Mouse (Mus musculus): ENCODE results near the gene Pde4a. TPM values are rescaled to one million over a fixed set of nuclear protein-coding genes. Genes with fewer than 3 reads are reported as not detected.

Gene Pde4a
- total RNA-seq, 2 experiments from 2014 or later = 88.9 to 94.4 TPM

- intact Hi-C loops (cut with DNase I) = no loop called here
- DNase-seq (ENCODE audit: low spot score in 2 of 2) = no peak
These were observed 20.1 kb upstream of the Pde4a start for GRCm38 (mm10) chr9:21145431-21145830.

- intact Hi-C loops (cut with DNase I) = no loop called here
- no peak for DNase-seq (ENCODE audit: low spot score in 2 of 2)
These were observed 18.8 kb upstream of the Pde4a start for GRCm38 (mm10) chr9:21146722-21147121.

DNA sequence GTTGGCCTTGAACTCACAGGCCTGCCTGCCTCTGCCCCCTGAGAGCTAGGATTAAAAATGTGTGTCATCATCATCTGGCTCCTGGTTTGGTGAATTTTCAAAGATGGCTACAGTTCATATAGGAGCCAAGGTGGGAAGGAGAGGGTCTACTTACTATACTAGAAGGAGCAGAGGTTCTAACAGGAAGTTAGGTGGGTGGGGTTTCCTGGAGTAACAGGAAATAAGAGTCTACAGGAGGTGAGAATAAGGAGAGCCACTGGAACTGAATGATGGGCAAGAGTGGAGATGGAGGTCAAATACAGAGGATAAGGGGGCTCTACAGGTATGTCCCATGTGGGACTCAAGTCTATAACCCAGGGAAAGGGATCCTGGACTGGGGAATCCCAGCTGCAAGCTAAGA, 17.1 kb upstream of the Pde4a start:
- intact Hi-C loops (cut with DNase I) = no loop called here
- no peak for DNase-seq (ENCODE audit: low spot score in 2 of 2)

DNA sequence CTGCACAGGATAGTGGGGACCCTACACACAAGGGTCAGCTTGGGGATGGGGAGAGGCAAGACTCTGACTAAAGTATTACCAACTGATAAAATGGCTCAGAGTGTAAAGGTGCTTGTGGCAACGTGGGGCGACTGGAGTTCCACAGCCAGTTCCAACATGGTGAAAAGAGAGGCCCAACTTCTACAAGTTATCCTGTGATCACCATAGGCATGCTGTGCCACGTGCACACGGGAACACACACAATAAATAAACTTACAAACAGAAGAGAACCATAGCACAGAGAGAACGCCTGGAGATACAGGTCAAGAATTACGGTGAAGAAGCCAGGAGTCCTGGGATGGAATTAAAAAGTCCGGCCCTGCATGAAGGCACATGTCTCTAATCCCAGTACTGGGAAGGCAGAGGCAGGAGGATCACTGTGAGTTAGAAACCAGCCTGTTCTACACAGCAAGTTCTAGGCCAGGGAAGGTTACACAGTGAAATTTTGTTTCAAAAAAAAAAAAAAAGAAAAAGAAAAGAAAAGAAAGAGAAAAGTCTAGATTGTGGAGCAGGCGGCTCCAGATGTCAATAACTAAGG, 16.3 kb upstream of the Pde4a start:
- intact Hi-C loops (cut with DNase I) = no loop called here
- no peak for DNase-seq (ENCODE audit: low spot score in 2 of 2)

- DNase-seq (ENCODE audit: low spot score in 2 of 2) = peak; percentile 93 to 95
- intact Hi-C loops (cut with DNase I) = loop anchor here (5.0 kb wide), 1 partner anchor 72 kb away; no protein-coding TSS in a partner anchor
These were observed 15.7 kb upstream of the Pde4a start, which contains the start of gene Cdc37 for GRCm38 (mm10) chr9:21149654-21150419. Gene Cdc37 (minus strand): TSS chr9:21149982.

GRCm38 (mm10) chr9:21152715-21153114, 12.8 kb upstream of the Pde4a start:
- intact Hi-C loops (cut with DNase I) = loop anchor here (1.0 to 5.0 kb wide), 2 partner anchors 16 to 70 kb away; no protein-coding TSS in a partner anchor
- DNase-seq (ENCODE audit: low spot score in 2 of 2) = peak; percentile 71 to 90

DNA sequence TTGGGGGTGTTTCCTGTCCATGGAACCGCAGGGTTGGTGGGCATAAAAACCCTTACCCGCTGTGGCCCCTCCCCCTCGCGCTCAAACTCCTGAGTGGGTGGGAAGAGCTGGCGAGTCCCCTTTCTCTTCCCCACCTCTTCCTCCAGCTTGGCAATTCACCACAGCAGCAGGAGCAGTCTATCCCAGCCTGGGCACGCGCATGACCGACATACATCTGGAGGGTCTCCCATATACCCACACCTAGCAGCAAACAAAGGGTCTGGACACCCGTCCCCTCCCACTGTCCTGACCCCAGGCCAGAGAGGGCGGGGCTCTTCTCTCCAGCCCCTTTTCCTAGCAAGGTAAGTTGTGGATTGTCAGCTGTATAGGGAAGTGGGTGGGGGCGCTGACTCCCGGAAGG, 12.2 kb upstream of the Pde4a start:
- peak in 1 of 2 experiments; percentile 25 for DNase-seq (ENCODE audit: low spot score in 2 of 2)
- intact Hi-C loops (cut with DNase I) = loop anchor here (5.0 kb wide), 1 partner anchor 69 kb away; no protein-coding TSS in a partner anchor

GRCm38 (mm10) chr9:21153833-21154232, 11.7 kb upstream of the Pde4a start:
- intact Hi-C loops (cut with DNase I) = loop anchor here (5.0 kb wide), 1 partner anchor 68 kb away; no protein-coding TSS in a partner anchor
- peak in 1 of 2 experiments; percentile 66 for DNase-seq (ENCODE audit: low spot score in 2 of 2)

DNA sequence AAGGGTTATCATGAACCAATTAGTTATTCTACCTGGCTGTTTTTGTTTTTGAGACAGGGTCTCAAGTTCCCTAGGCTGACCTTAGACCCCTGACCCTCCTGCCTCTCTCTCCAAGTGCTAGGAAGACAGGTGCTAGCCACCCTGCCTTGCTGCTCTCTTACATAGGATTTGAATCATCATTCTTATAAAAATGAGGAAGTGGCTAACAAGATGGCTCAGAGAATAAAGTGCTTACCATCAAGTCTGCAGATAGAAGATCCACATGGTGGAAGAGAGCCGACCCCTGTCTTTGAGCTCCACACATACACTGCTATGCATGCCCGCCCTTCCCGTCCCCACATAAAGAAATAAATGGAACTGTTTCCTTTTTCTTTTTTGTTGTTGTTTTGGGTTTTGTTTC, 10.7 kb upstream of the Pde4a start:
- DNase-seq (ENCODE audit: low spot score in 2 of 2) = no peak
- intact Hi-C loops (cut with DNase I) = loop anchor here (5.0 kb wide), 1 partner anchor 68 kb away; no protein-coding TSS in a partner anchor

- intact Hi-C loops (cut with DNase I) = no loop called here
- DNase-seq (ENCODE audit: low spot score in 2 of 2) = peak; percentile 93 to 98
These were observed 4.2 kb upstream of the Pde4a start for GRCm38 (mm10) chr9:21161209-21161909.

- peak in 1 of 2 experiments; percentile 62 for DNase-seq (ENCODE audit: low spot score in 2 of 2)
- intact Hi-C loops (cut with DNase I) = loop anchor here (2.0 kb wide), 1 partner anchor 31 kb away; no protein-coding TSS in a partner anchor
These were observed 2.1 kb upstream of the Pde4a start for GRCm38 (mm10) chr9:21163086-21164050.

DNA sequence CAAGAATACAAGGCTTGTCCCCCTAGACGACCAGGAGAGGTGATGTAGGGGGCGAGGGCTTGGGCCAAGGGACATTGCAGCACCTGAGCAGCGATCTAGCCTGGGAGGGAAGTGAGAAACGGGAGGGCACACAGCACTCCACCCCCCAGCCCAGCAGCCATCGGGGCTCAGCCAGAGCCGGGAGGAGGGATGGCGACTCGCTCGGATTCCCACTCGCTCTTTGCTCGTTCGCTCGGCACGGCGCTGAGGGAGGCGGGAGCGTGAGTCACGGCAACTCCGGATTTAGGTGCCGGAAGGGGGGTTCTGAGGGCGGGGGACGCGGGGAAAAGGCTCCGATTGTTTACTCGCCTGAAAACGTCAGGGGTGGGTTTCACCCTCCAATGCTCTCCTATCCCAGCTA, 1.4 kb upstream of the Pde4a start:
- intact Hi-C loops (cut with DNase I) = loop anchor here (2.0 kb wide), 1 partner anchor 31 kb away; no protein-coding TSS in a partner anchor
- DNase-seq (ENCODE audit: low spot score in 2 of 2) = peak; percentile 71 to 88

DNA sequence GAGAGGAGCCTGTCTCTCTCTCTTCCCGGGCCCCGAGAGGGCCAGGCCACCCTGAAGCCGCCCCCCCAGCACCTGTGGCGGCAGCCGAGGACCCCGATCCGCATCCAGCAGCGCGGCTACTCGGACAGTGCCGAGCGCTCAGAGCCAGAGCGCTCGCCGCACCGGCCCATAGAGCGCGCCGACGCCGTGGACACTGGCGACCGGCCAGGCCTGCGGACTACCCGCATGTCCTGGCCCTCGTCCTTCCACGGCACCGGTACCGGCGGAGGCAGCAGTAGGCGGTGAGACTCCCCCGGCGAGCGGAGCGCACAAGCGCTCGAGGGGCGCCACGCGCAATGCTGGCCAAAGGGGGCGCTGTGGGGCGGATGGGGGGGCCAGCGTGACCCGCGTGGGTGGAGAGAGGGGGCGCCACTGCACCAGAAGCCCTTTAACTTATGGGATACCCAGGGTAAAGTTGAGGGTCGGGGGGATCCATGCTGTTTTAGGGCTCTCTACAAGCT, 488 bp downstream of the Pde4a start:
- peak; percentile 48 to 52 for DNase-seq (ENCODE audit: low spot score in 2 of 2)
- intact Hi-C loops (cut with DNase I) = loop anchor here (2.0 to 5.0 kb wide), 2 partner anchors 29 to 71 kb away; partner anchors contain the start of gene Keap1

DNA sequence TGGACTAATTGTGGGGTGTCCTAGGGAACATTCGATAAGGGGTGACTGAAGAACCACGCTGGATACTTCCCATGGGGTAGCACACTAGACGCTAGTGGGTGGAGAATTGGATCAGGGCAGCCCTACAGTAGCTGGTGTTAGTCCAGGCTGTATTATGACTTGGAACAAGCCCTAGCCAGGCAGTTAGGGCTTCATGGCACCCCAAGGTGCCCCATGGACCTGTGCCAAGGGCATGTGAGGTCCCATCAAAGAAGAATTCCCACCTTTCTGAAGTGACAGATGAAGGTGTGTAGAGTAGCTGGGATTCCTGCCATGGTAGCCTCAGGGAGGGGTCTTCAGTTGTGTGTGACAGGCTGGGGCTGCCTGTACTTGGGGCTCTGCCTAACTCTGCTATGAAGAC, 1.0 kb downstream of the Pde4a start:
- intact Hi-C loops (cut with DNase I) = loop anchor here (5.0 kb wide), 1 partner anchor 71 kb away; the partner anchor contains the start of gene Keap1
- no peak for DNase-seq (ENCODE audit: low spot score in 2 of 2)

DNA sequence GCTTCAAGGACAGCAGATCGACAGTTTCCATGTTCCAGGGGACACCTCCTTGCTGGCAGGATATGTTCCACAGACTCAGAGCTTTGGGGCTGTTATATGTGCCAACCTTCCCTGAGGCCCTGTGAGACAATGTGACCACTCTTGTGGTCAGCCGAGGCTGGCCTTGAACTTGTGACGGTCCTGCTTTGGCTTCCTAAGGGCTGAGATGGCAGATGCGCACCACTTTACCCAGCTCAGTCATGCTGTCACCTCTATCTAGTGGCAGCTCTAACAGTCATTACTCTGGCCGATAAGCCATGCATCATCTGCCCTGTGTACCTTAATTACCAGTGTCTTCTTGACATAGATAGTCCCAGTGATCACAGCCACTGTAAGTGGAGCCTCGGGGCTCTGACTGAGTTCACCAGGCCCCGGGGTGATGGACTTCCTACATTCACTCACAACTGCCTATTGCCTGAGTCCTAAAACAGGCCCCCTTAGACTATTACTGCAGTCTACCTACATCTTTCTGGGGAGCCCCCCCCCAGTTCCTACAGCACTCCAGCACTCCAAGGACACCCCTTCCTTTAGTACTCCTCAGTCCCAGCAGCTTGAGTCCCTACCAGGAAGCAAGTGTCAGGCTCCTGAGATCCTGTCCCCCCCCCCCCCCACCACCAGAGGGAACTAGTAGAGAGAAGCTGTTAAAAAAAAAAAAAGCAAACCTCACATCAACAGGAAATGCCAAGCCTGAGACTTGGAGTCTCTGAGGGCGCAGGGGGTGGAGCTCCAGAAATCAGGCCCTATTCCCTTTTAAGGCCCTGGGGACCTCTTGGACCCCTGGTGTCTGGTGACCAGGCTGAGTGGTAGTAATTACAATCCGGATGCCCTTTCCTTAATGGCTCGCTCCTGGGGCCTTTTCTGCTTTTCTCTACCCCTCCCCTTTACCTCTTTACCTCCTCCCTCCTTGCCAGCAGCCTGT, 1.9 kb downstream of the Pde4a start:
- DNase-seq (ENCODE audit: low spot score in 2 of 2) = no peak
- intact Hi-C loops (cut with DNase I) = loop anchor here (1.0 to 5.0 kb wide), 2 partner anchors 15 to 70 kb away; partner anchors contain the start of gene Keap1

- intact Hi-C loops (cut with DNase I) = loop anchor here (1.0 to 5.0 kb wide), 2 partner anchors 16 to 69 kb away; partner anchors contain the start of gene Keap1
- DNase-seq (ENCODE audit: low spot score in 2 of 2) = peak; percentile 59 to 63
These were observed 2.9 kb downstream of the Pde4a start for GRCm38 (mm10) chr9:21168161-21169123.

All from left cerebral cortex, postnatal 25 days (tissue).